Mouse (Mus musculus): Measurements from ENCODE around the gene Lsamp.

GRCm38 (mm10) chr16:41888546-41889165, 1904.5 kb downstream of the Lsamp start:
- TF ChIP-seq POLR2A (IDR thresholded peaks at IDR 0.05; ENCODE audit: control insufficient read depth, low read depth, low read length) (no peak), CTCF (IDR thresholded peaks at IDR 0.05; ENCODE audit: control insufficient read depth, insufficient read depth, insufficient replicate concordance, low read depth, low read length) (no peak)
